Mouse (Mus musculus): ENCODE data around the gene Ldb1. TPM values are rescaled to one million over a fixed set of nuclear protein-coding genes. Genes with fewer than 3 reads are reported as not detected.

Gene Ldb1
- polyA plus RNA-seq, 1 experiment, result 60.8 TPM

- no peaks in the 10 kb centered on the region for H3K27me3 ChIP-seq (ENCODE audit: control insufficient read depth, insufficient read depth, low read length)
- WGBS, result under 1% methylated on average over 52 of the region's 52 CpGs
- peak overlapping the region; percentile 90 for H3K4me3 ChIP-seq (ENCODE audit: low read depth, low read length)
- peak overlapping the region; percentile 87 for H3K27ac ChIP-seq (ENCODE audit: insufficient read depth, low read depth, low read length)
- no peaks in the 10 kb centered on the region for H3K36me3 ChIP-seq (ENCODE audit: control insufficient read depth, insufficient read depth, low read length)
- no peaks in the 10 kb centered on the region for H3K4me1 ChIP-seq (ENCODE audit: control insufficient read depth, insufficient read depth, insufficient read length, low read length)
- TF ChIP-seq POLR2A (IDR thresholded peaks at IDR 0.05; ENCODE audit: low read depth, low read length) (0 out of 2 replicates have a peak, but pooled peaks have one; percentile 47), CTCF (IDR thresholded peaks at IDR 0.05; ENCODE audit: extremely low read depth, insufficient read length, insufficient replicate concordance, low read depth, low read length) (no peak)
Measured at GRCm38 (mm10) chr19:46056388-46056946, 11.5 kb upstream of the Ldb1 start.

DNA sequence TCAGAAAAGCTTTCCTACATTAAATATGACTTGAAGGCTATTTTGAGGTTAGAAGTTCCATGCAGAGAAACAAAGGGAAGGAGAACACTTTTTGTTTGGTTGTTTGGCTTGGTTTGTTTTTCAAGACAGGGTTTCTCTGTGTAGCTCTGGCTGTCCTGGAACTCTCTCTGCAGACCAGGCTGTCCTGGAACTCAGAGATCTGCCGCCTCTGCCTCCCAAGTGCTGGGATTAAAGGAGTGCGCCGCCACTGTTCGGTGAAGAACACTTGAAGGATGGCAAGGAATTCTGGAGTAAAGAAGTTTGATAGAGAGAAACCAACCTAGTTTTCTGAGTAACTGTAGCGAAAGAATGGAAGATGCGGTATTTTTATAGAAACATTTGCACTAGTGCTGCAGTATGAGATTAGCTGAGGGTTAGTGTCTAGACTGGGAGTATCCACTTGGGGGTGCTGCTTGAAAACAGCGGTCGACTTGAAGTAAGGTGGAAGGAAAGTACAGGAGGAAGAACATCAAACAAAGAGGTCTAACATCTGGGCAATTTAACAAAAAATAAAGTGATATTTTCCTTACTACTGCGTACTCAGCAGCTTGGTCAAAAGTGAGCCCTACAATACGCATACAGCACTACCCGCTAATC, 10.9 kb upstream of the Ldb1 start:
- Histone ChIP-seq H3K4me1 (ENCODE audit: control insufficient read depth, insufficient read depth, insufficient read length, low read length) (no peaks in the 10 kb centered on the region), H3K27me3 (ENCODE audit: control insufficient read depth, insufficient read depth, low read length) (no peaks in the 10 kb centered on the region), H3K36me3 (ENCODE audit: control insufficient read depth, insufficient read depth, low read length) (no peaks in the 10 kb centered on the region), H3K4me3 (ENCODE audit: low read depth, low read length) (peak overlapping the region; percentile 17; the same call in 1 of the 2 replicates), H3K27ac (ENCODE audit: insufficient read depth, low read depth, low read length) (no peak overlapping the region; the same call in 1 of the 2 replicates)
- TF ChIP-seq CTCF (IDR thresholded peaks at IDR 0.05; ENCODE audit: extremely low read depth, insufficient read length, insufficient replicate concordance, low read depth, low read length) (no peak), POLR2A (IDR thresholded peaks at IDR 0.05; ENCODE audit: low read depth, low read length) (no peak)
- WGBS, result 3% methylated on average over 11 of the region's 11 CpGs

DNA sequence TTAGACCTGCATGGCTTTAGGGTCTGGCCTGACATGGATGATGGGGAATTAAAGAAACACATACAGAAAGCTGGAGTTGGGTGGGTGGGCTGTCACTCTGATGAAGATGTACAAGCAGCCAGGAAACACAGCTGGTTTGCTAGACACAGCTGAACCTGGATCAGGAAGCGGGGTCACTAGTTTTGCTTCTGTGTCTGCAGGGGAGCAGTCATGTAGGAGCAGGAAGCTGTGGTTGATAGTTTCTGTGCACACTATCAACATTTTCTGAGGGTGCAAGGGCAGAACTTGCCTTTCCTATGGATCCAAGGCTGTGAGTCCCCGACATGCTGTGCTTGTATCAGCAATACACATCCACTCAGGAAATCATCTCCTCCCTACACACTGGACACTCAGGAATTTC, 5.4 kb upstream of the Ldb1 start:
- Histone ChIP-seq H3K36me3 (ENCODE audit: control insufficient read depth, insufficient read depth, low read length) (no peaks in the 10 kb centered on the region), H3K4me3 (ENCODE audit: low read depth, low read length) (no peak overlapping the region), H3K27ac (ENCODE audit: insufficient read depth, low read depth, low read length) (no peak overlapping the region), H3K4me1 (ENCODE audit: control insufficient read depth, insufficient read depth, insufficient read length, low read length) (no peaks in the 10 kb centered on the region), H3K27me3 (ENCODE audit: control insufficient read depth, insufficient read depth, low read length) (no peaks in the 10 kb centered on the region)
- TF ChIP-seq CTCF (IDR thresholded peaks at IDR 0.05; ENCODE audit: extremely low read depth, insufficient read length, insufficient replicate concordance, low read depth, low read length), result no peak
- TF ChIP-seq POLR2A (IDR thresholded peaks at IDR 0.05; ENCODE audit: low read depth, low read length), result no peak
- 65% methylated on average over 2 of the region's 2 CpGs for WGBS

GRCm38 (mm10) chr19:46049129-46049528, 4.1 kb upstream of the Ldb1 start:
- no peak for TF ChIP-seq POLR2A (IDR thresholded peaks at IDR 0.05; ENCODE audit: low read depth, low read length)
- no peak for TF ChIP-seq CTCF (IDR thresholded peaks at IDR 0.05; ENCODE audit: extremely low read depth, insufficient read length, insufficient replicate concordance, low read depth, low read length)
- 67% methylated on average over 4 of the region's 4 CpGs for WGBS
- H3K36me3 ChIP-seq (ENCODE audit: control insufficient read depth, insufficient read depth, low read length), result no peaks in the 10 kb centered on the region
- H3K27me3 ChIP-seq (ENCODE audit: control insufficient read depth, insufficient read depth, low read length), result no peaks in the 10 kb centered on the region
- no peak overlapping the region for H3K4me3 ChIP-seq (ENCODE audit: low read depth, low read length)
- H3K27ac ChIP-seq (ENCODE audit: insufficient read depth, low read depth, low read length), result no peak overlapping the region
- no peaks in the 10 kb centered on the region for H3K4me1 ChIP-seq (ENCODE audit: control insufficient read depth, insufficient read depth, insufficient read length, low read length)

- H3K36me3 ChIP-seq (ENCODE audit: control insufficient read depth, insufficient read depth, low read length), result no peaks in the 10 kb centered on the region
- 71% methylated on average over 2 of the region's 2 CpGs for WGBS
- H3K27me3 ChIP-seq (ENCODE audit: control insufficient read depth, insufficient read depth, low read length), result no peaks in the 10 kb centered on the region
- no peak overlapping the region for H3K4me3 ChIP-seq (ENCODE audit: low read depth, low read length)
- H3K27ac ChIP-seq (ENCODE audit: insufficient read depth, low read depth, low read length), result no peak overlapping the region
- peaks cover 4% of the 10 kb centered on the region for H3K4me1 ChIP-seq (ENCODE audit: control insufficient read depth, insufficient read depth, insufficient read length, low read length)
- TF ChIP-seq POLR2A (IDR thresholded peaks at IDR 0.05; ENCODE audit: low read depth, low read length) (no peak), CTCF (IDR thresholded peaks at IDR 0.05; ENCODE audit: extremely low read depth, insufficient read length, insufficient replicate concordance, low read depth, low read length) (no peak)
Measured at GRCm38 (mm10) chr19:46047426-46047825, 2.4 kb upstream of the Ldb1 start.

- TF ChIP-seq CTCF (IDR thresholded peaks at IDR 0.05; ENCODE audit: extremely low read depth, insufficient read length, insufficient replicate concordance, low read depth, low read length) (no peak), POLR2A (IDR thresholded peaks at IDR 0.05; ENCODE audit: low read depth, low read length) (no peak)
- H3K4me3 ChIP-seq (ENCODE audit: low read depth, low read length), result no peak overlapping the region
- H3K27ac ChIP-seq (ENCODE audit: insufficient read depth, low read depth, low read length), result peak overlapping the region; percentile 73; the same call in 1 of the 2 replicates
- no peaks in the 10 kb centered on the region for H3K36me3 ChIP-seq (ENCODE audit: control insufficient read depth, insufficient read depth, low read length)
- peaks cover 10% of the 10 kb centered on the region for H3K4me1 ChIP-seq (ENCODE audit: control insufficient read depth, insufficient read depth, insufficient read length, low read length)
- 14% methylated on average over 10 of the region's 10 CpGs for WGBS
- no peaks in the 10 kb centered on the region for H3K27me3 ChIP-seq (ENCODE audit: control insufficient read depth, insufficient read depth, low read length)
Measured at GRCm38 (mm10) chr19:46046621-46047025, 1.6 kb upstream of the Ldb1 start.

DNA sequence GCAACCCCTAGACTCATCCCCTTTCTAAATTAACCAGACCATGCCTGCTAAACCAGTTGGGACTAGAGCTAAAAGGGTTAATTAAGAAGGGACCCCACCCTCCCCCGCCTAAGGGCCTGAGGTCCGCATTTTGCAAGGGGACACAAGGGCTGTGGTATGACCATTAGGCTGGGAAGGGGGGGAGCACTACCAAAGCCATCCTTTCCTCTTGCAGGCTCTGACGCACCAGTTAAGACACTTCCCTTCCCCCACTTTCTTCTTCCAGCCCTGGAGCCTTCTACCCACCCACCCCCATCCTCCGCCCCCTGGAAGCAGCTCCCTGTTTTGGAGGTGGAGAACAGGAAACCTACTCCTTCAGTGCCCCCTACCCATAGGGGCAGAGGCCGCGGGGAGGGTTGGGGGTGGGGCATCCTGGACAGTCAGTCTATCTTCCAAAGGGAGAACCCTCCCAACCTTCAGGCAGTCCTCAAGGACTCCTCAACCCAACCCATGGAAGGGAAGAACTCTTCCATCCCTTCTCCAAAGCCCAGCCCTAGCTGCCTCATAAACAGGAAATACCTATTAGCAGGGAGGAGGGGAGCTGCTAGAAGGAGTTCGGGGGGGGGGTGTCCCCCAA, 790 bp upstream of the Ldb1 start:
- Histone ChIP-seq H3K4me1 (ENCODE audit: control insufficient read depth, insufficient read depth, insufficient read length, low read length) (peaks cover 10% of the 10 kb centered on the region), H3K4me3 (ENCODE audit: low read depth, low read length) (peak overlapping the region; percentile 87), H3K27ac (ENCODE audit: insufficient read depth, low read depth, low read length) (peak overlapping the region; percentile 90), H3K27me3 (ENCODE audit: control insufficient read depth, insufficient read depth, low read length) (no peaks in the 10 kb centered on the region), H3K36me3 (ENCODE audit: control insufficient read depth, insufficient read depth, low read length) (no peaks in the 10 kb centered on the region)
- WGBS, result 8% methylated on average over 7 of the region's 7 CpGs
- no peak for TF ChIP-seq POLR2A (IDR thresholded peaks at IDR 0.05; ENCODE audit: low read depth, low read length)
- no peak for TF ChIP-seq CTCF (IDR thresholded peaks at IDR 0.05; ENCODE audit: extremely low read depth, insufficient read length, insufficient replicate concordance, low read depth, low read length)

All from small intestine, adult 2 months (tissue).